Mouse (Mus musculus) midbrain, embryonic 12.5 days (tissue): ENCODE results near the gene Alkbh7. TPM values are rescaled to one million over a fixed set of nuclear protein-coding genes. Genes with fewer than 3 reads are reported as not detected.
A peak's percentile ranks its signal among the peaks of the same experiment; 100 is the strongest.

Experiments
- ATAC-seq: fragments of 200-750 bp; cut with Nextera tagmentation; 2 replicates; pipeline ENCODE4 v1.8.0; 2017; ENCODE audit warnings: low read depth, moderate TSS enrichment, moderate library complexity; ENCODE audit not compliant: low FRiP score
- H3K27ac ChIP-seq: fragments of 300-500 bp; sonication (generic); replicated peaks from 2 replicates; pipeline ENCODE4 v1.5.1; 2016; ENCODE audit warnings: mild to moderate bottlenecking
- H3K27me3 ChIP-seq: fragments of 300-500 bp; sonication (generic); 2 replicates; pipeline ENCODE4 v1.6.1; 2016; ENCODE audit warnings: mild to moderate bottlenecking
- H3K36me3 ChIP-seq: fragments of 300-500 bp; sonication (generic); 2 replicates; pipeline ENCODE4 v1.6.1; 2016
- H3K4me1 ChIP-seq: fragments of 300-500 bp; sonication (generic); 2 replicates; pipeline ENCODE4 v1.6.1; 2016
- H3K4me2 ChIP-seq: fragments of 300-500 bp; sonication (generic); replicated peaks from 2 replicates; pipeline ENCODE4 v1.6.1; 2016; ENCODE audit warnings: mild to moderate bottlenecking, moderate library complexity
- H3K4me3 ChIP-seq: fragments of 300-500 bp; sonication (generic); 2 replicates; pipeline ENCODE4 v1.5.1; 2016; ENCODE audit warnings: mild to moderate bottlenecking
- H3K9ac ChIP-seq: fragments of 300-500 bp; sonication (generic); replicated peaks from 2 replicates; pipeline ENCODE4 v1.6.1; 2016; ENCODE audit warnings: mild to moderate bottlenecking, moderate library complexity
- H3K9me3 ChIP-seq: fragments of 300-500 bp; sonication (generic); 2 replicates; pipeline ENCODE4 v1.6.1; 2016; ENCODE audit warnings: mild to moderate bottlenecking
- WGBS: fragments of 180-500 bp; shearing (Covaris S2); methylation state at CpG from one replicate; pipeline ENCODE4 v1.1.7; 2016; 5-methylcytosine and 5-hydroxymethylcytosine counted together
- polyA plus RNA-seq: library from polyadenylated mRNA; unstranded; fragments of >200 nt; fragmentation: Nextera tagmentation; extraction: Ambion mirVana; gene quantifications from 2 replicates; pipeline ENCODE4 v1.2.1, GENCODE M21; 2016

Gene Alkbh7
- polyA plus RNA-seq, 1 experiment from 2014 or later = 33.7 TPM

- peak; percentile 59 for ATAC-seq
- peaks cover 17% of the 10 kb centered on the region for H3K4me1 ChIP-seq
- peak overlapping the region; percentile 75 for H3K4me3 ChIP-seq
- H3K27ac ChIP-seq = peak overlapping the region; percentile 66
- under 1% methylated on average over 19 of the region's 19 CpGs for WGBS
- peak overlapping the region; percentile 92 for H3K4me2 ChIP-seq
- peak overlapping the region; percentile 82 for H3K9ac ChIP-seq
- H3K9me3 ChIP-seq = no peaks in the 10 kb centered on the region
- H3K27me3 ChIP-seq = 0 out of 2 replicates have a peak, but pooled peaks cover 3% of the 10 kb centered on the region
- peaks cover 32% of the 10 kb centered on the region for H3K36me3 ChIP-seq
Observed at GRCm38 (mm10) chr17:57010911-57011235, 13.7 kb downstream of the Alkbh7 start.

GRCm38 (mm10) chr17:57011236-57012141 is 14.3 kb downstream of the Alkbh7 start, which contains the start of the genes Gtf2f1 and Gm17949:
Gtf2f1 (minus strand) TSS chr17:57011288.
Gm17949 (plus strand) TSS chr17:57011469.
- 1% methylated on average over 51 of the region's 51 CpGs for WGBS

GRCm38 (mm10) chr17:57012245-57012795 is 15.2 kb downstream of the Alkbh7 start:
- ATAC-seq = no peak
- Histone ChIP-seq H3K4me1 (peaks cover 17% of the 10 kb centered on the region), H3K27me3 (0 out of 2 replicates have a peak, but pooled peaks cover 3% of the 10 kb centered on the region), H3K4me3 (peak overlapping the region; percentile 75), H3K27ac (peak overlapping the region; percentile 93), H3K4me2 (peak overlapping the region; percentile 68), H3K9me3 (no peaks in the 10 kb centered on the region), H3K9ac (peak overlapping the region; percentile 77; the same call in 1 of the 2 replicates), H3K36me3 (peaks cover 18% of the 10 kb centered on the region)
- WGBS = 73% methylated on average over 13 of the region's 13 CpGs

More at GRCm38 (mm10) chr17:57011236-57012141, 14.3 kb downstream of the Alkbh7 start, which contains the start of the genes Gtf2f1 and Gm17949:
- H3K9ac ChIP-seq = peak within 1 kb of the TSS; percentile 82
- peaks cover 17% of the 10 kb centered on the region for H3K4me1 ChIP-seq
- H3K36me3 ChIP-seq = peaks cover 26% of the 10 kb centered on the region
- peak within 1 kb of the TSS; percentile 93 for H3K27ac ChIP-seq
- peak; percentile 94 for ATAC-seq
- peak within 1 kb of the TSS; percentile 92 for H3K4me2 ChIP-seq
- no peaks in the 10 kb centered on the region for H3K9me3 ChIP-seq
- H3K27me3 ChIP-seq = 0 out of 2 replicates have a peak, but pooled peaks cover 3% of the 10 kb centered on the region
- peak within 1 kb of the TSS; percentile 75 for H3K4me3 ChIP-seq

GRCm38 (mm10) chr17:57019693-57020092 is 22.6 kb downstream of the Alkbh7 start:
- no peak overlapping the region for H3K9ac ChIP-seq
- no peak overlapping the region for H3K4me2 ChIP-seq
- 86% methylated on average over 2 of the region's 2 CpGs for WGBS
- no peaks in the 10 kb centered on the region for H3K4me1 ChIP-seq
- no peak overlapping the region for H3K27ac ChIP-seq
- no peaks in the 10 kb centered on the region for H3K27me3 ChIP-seq
- H3K36me3 ChIP-seq = peaks cover 51% of the 10 kb centered on the region
- ATAC-seq = no peak
- H3K4me3 ChIP-seq = no peak overlapping the region
- H3K9me3 ChIP-seq = no peaks in the 10 kb centered on the region

- Histone ChIP-seq H3K4me1 (no peaks in the 10 kb centered on the region), H3K4me3 (no peak overlapping the region), H3K27me3 (no peaks in the 10 kb centered on the region), H3K9me3 (no peaks in the 10 kb centered on the region), H3K27ac (no peak overlapping the region), H3K4me2 (no peak overlapping the region), H3K9ac (no peak overlapping the region), H3K36me3 (peaks cover 64% of the 10 kb centered on the region)
- ATAC-seq = no peak
- WGBS = 93% methylated on average over 5 of the region's 5 CpGs
Observed at GRCm38 (mm10) chr17:57020960-57021359, 23.8 kb downstream of the Alkbh7 start.

- Histone ChIP-seq H3K9ac (no peak overlapping the region), H3K27me3 (no peaks in the 10 kb centered on the region), H3K27ac (no peak overlapping the region), H3K4me1 (peaks cover 20% of the 10 kb centered on the region), H3K9me3 (no peaks in the 10 kb centered on the region), H3K4me3 (no peak overlapping the region), H3K4me2 (no peak overlapping the region), H3K36me3 (peaks cover 67% of the 10 kb centered on the region)
- 92% methylated on average over 4 of the region's 4 CpGs for WGBS
- no peak for ATAC-seq
Observed at GRCm38 (mm10) chr17:57027471-57027870, 30.3 kb downstream of the Alkbh7 start.

GRCm38 (mm10) chr17:57029691-57030090 is 32.6 kb downstream of the Alkbh7 start:
- ATAC-seq = no peak
- Histone ChIP-seq H3K9ac (peak overlapping the region; percentile 100), H3K4me1 (peaks cover 26% of the 10 kb centered on the region), H3K36me3 (peaks cover 45% of the 10 kb centered on the region), H3K4me3 (peak overlapping the region; percentile 99), H3K27me3 (0 out of 2 replicates have a peak, but pooled peaks cover 1% of the 10 kb centered on the region), H3K27ac (no peak overlapping the region), H3K4me2 (peak overlapping the region; percentile 96), H3K9me3 (no peaks in the 10 kb centered on the region)
- 60% methylated on average over 8 of the region's 8 CpGs for WGBS

GRCm38 (mm10) chr17:57030931-57031660 is 34.0 kb downstream of the Alkbh7 start, which contains the start of gene Khsrp:
Khsrp (minus strand) TSS chr17:57031522.
- H3K4me3 ChIP-seq = peak within 1 kb of the TSS; percentile 99
- ATAC-seq = peak; percentile 0; the same call in 1 of the 2 replicates
- H3K9me3 ChIP-seq = no peaks in the 10 kb centered on the region
- H3K27me3 ChIP-seq = peaks cover 4% of the 10 kb centered on the region; the same call in 1 of the 2 replicates
- peak within 1 kb of the TSS; percentile 94 for H3K27ac ChIP-seq
- H3K4me2 ChIP-seq = peak within 1 kb of the TSS; percentile 96
- H3K36me3 ChIP-seq = peaks cover 31% of the 10 kb centered on the region
- WGBS = under 1% methylated on average over 75 of the region's 99 CpGs
- peaks cover 26% of the 10 kb centered on the region for H3K4me1 ChIP-seq
- H3K9ac ChIP-seq = peak within 1 kb of the TSS; percentile 100

GRCm38 (mm10) chr17:57031661-57032420 is 34.7 kb downstream of the Alkbh7 start:
- ATAC-seq = peak; percentile 98
- H3K36me3 ChIP-seq = peaks cover 24% of the 10 kb centered on the region
- H3K9me3 ChIP-seq = no peaks in the 10 kb centered on the region
- no peak overlapping the region; the same call in 1 of the 2 replicates for H3K9ac ChIP-seq
- peaks cover 26% of the 10 kb centered on the region for H3K4me1 ChIP-seq
- under 1% methylated on average over 38 of the region's 38 CpGs for WGBS
- H3K27ac ChIP-seq = peak overlapping the region; percentile 87
- H3K27me3 ChIP-seq = peaks cover 4% of the 10 kb centered on the region; the same call in 1 of the 2 replicates
- peak overlapping the region; percentile 55 for H3K4me2 ChIP-seq
- H3K4me3 ChIP-seq = peak overlapping the region; percentile 99

- no peaks in the 10 kb centered on the region for H3K9me3 ChIP-seq
- no peak overlapping the region for H3K9ac ChIP-seq
- no peak for ATAC-seq
- H3K4me3 ChIP-seq = peak overlapping the region; percentile 99; the same call in 1 of the 2 replicates
- H3K4me1 ChIP-seq = peaks cover 26% of the 10 kb centered on the region
- 0 out of 2 replicates have a peak overlapping the region, but pooled peaks have one; percentile 87 for H3K27ac ChIP-seq
- WGBS = 80% methylated on average over 4 of the region's 4 CpGs
- H3K36me3 ChIP-seq = peaks cover 14% of the 10 kb centered on the region
- peaks cover 8% of the 10 kb centered on the region for H3K27me3 ChIP-seq
- no peak overlapping the region for H3K4me2 ChIP-seq
Observed at GRCm38 (mm10) chr17:57032854-57033253, 35.7 kb downstream of the Alkbh7 start.

- no peaks in the 10 kb centered on the region for H3K36me3 ChIP-seq
- H3K4me1 ChIP-seq = no peaks in the 10 kb centered on the region
- ATAC-seq = no peak
- H3K9ac ChIP-seq = no peak overlapping the region
- H3K9me3 ChIP-seq = no peaks in the 10 kb centered on the region
- no peak overlapping the region for H3K4me3 ChIP-seq
- no peak overlapping the region for H3K27ac ChIP-seq
- no peak overlapping the region for H3K4me2 ChIP-seq
- peaks cover 27% of the 10 kb centered on the region for H3K27me3 ChIP-seq
- 29% methylated on average over 8 of the region's 8 CpGs for WGBS
Observed at GRCm38 (mm10) chr17:57038978-57039377, 41.8 kb downstream of the Alkbh7 start.
